Mouse (Mus musculus) Patski (cell line): ENCODE data around the gene Ext2. TPM values are rescaled to one million over a fixed set of nuclear protein-coding genes. Genes with fewer than 3 reads are reported as not detected.

Experiments used
- ATAC-seq: fragments of 100-300 bp; one replicate; pipeline ENCODE4 v1.8.0; 2021
- CTCF ChIA-PET: fragments of 350-600 bp; sonication (Branson Sonifier 250); formaldehyde crosslinking; loops from one replicate; lab custom pipeline; 2022; ENCODE audit warnings: inconsistent platforms; lab: Charles Lee
- POLR2A ChIA-PET: fragments of 350-600 bp; sonication (Branson Sonifier 250); formaldehyde crosslinking; loops from one replicate; lab custom pipeline; 2022; ENCODE audit warnings: antibody characterized with exemption, inconsistent platforms; lab: Charles Lee
- DNase-seq: peaks from one replicate; pipeline ENCODE4 v3.0.0-alpha.2; 2011; ENCODE audit warnings: low read depth, low spot score
- H3K27me3 ChIP-seq: fragments of 371-371 bp; one replicate; pipeline ENCODE4 v1.5.1; 2021
- CTCF ChIP-seq: fragments of 100-300 bp; IDR thresholded peaks from one replicate; pipeline ENCODE4 v1.5.1; 2021
- in situ Hi-C: fragments of 300-500 bp; cut with MboI; formaldehyde crosslinking; loops from 3 replicates; pipeline ENCODE4 v1.11.1; 2018; ENCODE audit warnings: low pct_unique_long_range_greater_than_20kb, mixed read lengths
- polyA plus RNA-seq: library from polyadenylated mRNA; unstranded; gene quantifications from one replicate; pipeline ENCODE4 v1.2.3, GENCODE M21; 2021

The Ext2 gene
- polyA plus RNA-seq, 1 experiment from 2014 or later = 196 TPM

- no peak for TF ChIP-seq CTCF
- ChIA-PET POLR2A (no interaction called here), CTCF (no interaction called here)
- in situ Hi-C loops = loop anchor here (10.0 to 25.0 kb wide), 2 partner anchors 119 to 453 kb away; no protein-coding TSS in a partner anchor
- DNase-seq (no peak), ATAC-seq (no peak)
- no peaks in the 10 kb centered on the region for H3K27me3 ChIP-seq
Observed at GRCm38 (mm10) chr2:93665472-93665871, 156.9 kb downstream of the Ext2 start.

GRCm38 (mm10) chr2:93662240-93662865 lies 160.0 kb downstream of the Ext2 start:
- H3K27me3 ChIP-seq = no peaks in the 10 kb centered on the region
- POLR2A ChIA-PET = interaction anchor here (0.6 kb wide), 1 partner anchor 70 kb away, joined by 4 read pairs; no protein-coding TSS in a partner anchor
- CTCF ChIA-PET = no interaction called here
- ATAC-seq (no peak), DNase-seq (no peak)
- TF ChIP-seq CTCF = no peak
- in situ Hi-C loops = loop anchor here (10.0 to 25.0 kb wide), 2 partner anchors 122 to 450 kb away; no protein-coding TSS in a partner anchor

DNA sequence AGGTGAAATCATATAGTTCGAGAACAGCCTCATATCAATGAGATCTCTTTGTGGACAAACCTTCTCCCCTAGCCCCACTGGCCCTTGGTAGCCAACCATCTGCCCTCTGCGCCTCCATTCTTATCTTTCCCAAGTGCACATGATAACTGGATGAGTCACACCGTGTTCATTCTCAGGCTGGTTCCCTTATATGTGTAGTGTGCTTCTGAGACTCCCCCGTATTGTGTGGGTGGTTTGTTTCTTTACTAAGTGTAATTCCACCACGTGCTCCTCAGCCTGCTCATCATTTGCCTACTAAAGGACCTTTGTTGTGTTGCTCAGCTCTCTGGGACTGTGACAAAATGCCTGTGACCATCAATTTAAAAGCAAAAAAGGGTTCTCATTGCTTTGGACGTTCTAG lies 161.3 kb downstream of the Ext2 start:
- in situ Hi-C loops = loop anchor here (10.0 to 25.0 kb wide), 2 partner anchors 124 to 449 kb away; no protein-coding TSS in a partner anchor
- no peak for TF ChIP-seq CTCF
- ATAC-seq (no peak), DNase-seq (no peak)
- H3K27me3 ChIP-seq = no peaks in the 10 kb centered on the region
- CTCF ChIA-PET = no interaction called here
- POLR2A ChIA-PET = no interaction called here

DNA sequence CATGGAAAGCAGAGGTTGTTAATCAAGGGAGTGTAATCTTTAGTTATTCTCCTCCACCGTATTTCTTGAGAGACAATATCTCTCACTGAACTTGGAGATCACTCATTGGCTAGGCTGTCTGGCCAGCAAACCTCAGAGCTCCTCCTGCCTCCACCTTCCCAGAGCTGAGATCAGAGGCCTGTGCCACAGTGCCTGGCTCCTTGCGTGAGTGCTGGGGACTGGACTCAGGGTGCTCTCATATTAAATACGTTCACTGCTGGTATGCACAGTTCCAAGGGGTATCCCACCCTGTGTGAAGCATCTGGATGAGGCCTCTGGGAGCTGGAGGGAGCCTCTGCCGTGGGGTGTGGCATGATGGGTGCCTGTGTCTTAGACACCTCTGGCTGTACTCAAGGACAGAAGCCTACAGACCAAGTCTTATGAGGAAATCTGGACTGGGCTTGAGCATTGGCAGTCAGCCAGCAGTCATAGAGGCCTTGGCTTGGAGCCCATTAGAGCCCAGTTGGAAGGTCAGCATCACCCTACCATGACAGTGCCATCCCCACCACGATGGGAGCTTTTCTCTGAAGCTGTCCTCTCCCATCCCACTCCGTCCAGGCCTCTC lies 162.6 kb downstream of the Ext2 start:
- DNase-seq = no peak
- CTCF ChIA-PET = interaction anchor here (1.1 kb wide), 1 partner anchor 189 kb away, joined by 3 read pairs; no protein-coding TSS in a partner anchor
- in situ Hi-C loops = loop anchor here (5.0 to 25.0 kb wide), 3 partner anchors 125 to 448 kb away; no protein-coding TSS in a partner anchor
- POLR2A ChIA-PET = no interaction called here
- no peak for TF ChIP-seq CTCF
- no peak for ATAC-seq
- H3K27me3 ChIP-seq = no peaks in the 10 kb centered on the region

DNA sequence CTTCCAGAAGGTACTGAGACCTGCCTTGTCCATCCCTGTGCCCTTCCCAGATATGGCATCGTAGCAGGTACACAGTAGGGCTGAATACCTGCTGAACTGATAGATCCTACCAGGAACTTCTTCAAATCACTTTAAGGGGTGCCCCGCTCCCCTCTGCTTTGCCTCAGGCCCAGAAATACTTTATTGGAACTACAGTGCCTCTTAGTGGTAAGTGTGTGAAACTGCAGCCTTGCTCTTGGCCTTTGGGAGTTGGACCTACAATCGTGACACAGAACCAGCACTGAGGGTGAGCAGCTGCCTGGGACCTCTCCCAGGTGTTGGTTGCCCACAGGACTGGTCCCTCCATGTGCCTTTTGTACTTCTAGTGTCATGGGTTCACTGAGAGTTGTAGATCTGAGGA lies 163.4 kb downstream of the Ext2 start:
- ChIA-PET CTCF (no interaction called here), POLR2A (no interaction called here)
- H3K27me3 ChIP-seq = peaks cover 3% of the 10 kb centered on the region
- DNase-seq (no peak), ATAC-seq (no peak)
- in situ Hi-C loops = loop anchor here (5.0 to 25.0 kb wide), 2 partner anchors 182 to 447 kb away; no protein-coding TSS in a partner anchor
- peak; percentile 82 for TF ChIP-seq CTCF

GRCm38 (mm10) chr2:93654336-93655055 lies 167.9 kb downstream of the Ext2 start:
- DNase-seq (no peak), ATAC-seq (no peak)
- in situ Hi-C loops = loop anchor here (5.0 to 25.0 kb wide), 2 partner anchors 177 to 442 kb away; no protein-coding TSS in a partner anchor
- POLR2A ChIA-PET = no interaction called here
- CTCF ChIA-PET = no interaction called here
- peaks cover 38% of the 10 kb centered on the region for H3K27me3 ChIP-seq
- TF ChIP-seq CTCF = no peak

DNA sequence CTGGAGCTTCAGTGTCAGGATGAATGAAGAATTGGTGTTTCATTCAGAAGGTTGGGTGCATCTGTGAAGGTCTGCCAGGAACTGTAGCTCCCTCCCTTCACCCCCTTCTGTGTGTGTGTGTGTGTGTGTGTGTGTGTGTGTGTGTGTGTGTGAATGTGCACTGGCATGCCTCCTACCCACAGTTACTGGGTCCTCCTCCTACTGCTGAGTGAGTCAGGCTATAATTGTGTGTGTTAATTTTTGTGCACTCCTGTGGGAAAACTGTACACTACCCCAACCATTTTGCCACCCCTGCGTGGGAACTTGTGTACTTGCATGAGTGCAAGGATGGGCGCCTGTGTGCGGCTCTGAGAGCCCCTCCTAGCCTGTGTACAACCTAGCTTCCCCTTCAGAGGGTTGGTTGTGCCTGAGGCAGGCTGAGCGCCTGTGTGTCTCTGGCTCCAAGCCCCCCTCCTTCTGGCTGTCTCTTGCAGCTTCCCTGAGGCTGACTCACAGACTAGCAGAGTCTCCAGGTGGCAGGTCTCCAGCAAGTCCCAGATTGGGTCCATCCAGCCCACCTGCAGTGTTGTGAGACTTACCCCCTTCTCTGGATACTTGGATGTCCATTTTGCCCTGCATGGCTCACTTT lies 173.0 kb downstream of the Ext2 start:
- TF ChIP-seq CTCF = no peak
- DNase-seq (no peak), ATAC-seq (no peak)
- ChIA-PET POLR2A (interaction anchor here (0.7 kb wide), 1 partner anchor 37 kb away, joined by 3 read pairs; no protein-coding TSS in a partner anchor), CTCF (interaction anchor here (0.6 kb wide), 1 partner anchor 739 kb away, joined by 3 read pairs; no protein-coding TSS in a partner anchor)
- in situ Hi-C loops = no loop called here
- peaks cover 68% of the 10 kb centered on the region for H3K27me3 ChIP-seq

DNA sequence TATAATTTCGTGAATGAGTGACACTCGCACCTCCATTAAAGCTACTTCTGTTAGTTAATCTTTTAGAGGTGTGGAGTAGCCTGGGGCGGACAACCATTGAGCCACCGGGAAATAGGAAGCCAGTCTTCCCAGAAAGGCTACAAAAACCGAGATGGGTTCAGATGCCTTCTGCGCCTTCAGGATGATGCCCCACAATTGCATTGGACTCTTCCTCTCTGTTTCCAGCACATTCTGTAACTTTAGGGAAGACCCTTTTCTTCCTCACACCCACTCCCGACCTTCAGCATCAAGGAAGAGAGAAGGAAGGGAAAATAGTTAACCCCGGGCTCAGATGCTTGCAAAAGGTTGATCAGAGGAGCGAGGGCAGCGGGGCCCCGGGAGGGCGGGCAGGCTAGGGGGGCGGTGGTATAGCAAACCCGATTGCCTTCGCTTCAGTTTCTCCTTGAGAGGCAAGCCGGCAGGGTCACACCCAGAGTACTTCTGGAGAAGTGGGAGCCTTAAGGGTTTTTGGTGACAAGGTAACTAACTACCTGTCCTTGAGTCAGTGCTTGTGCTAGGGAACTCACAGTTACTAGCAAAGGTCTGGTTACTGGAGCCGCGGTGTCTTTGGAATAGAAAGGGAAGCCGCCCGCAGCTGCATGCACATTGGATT lies 174.3 kb downstream of the Ext2 start:
- no peak for TF ChIP-seq CTCF
- CTCF ChIA-PET = no interaction called here
- in situ Hi-C loops = no loop called here
- POLR2A ChIA-PET = interaction anchor here (1.2 kb wide), 1 partner anchor 12 kb away, joined by 3 read pairs; no protein-coding TSS in a partner anchor
- H3K27me3 ChIP-seq = peaks cover 66% of the 10 kb centered on the region
- no peak for DNase-seq
- ATAC-seq = no peak

DNA sequence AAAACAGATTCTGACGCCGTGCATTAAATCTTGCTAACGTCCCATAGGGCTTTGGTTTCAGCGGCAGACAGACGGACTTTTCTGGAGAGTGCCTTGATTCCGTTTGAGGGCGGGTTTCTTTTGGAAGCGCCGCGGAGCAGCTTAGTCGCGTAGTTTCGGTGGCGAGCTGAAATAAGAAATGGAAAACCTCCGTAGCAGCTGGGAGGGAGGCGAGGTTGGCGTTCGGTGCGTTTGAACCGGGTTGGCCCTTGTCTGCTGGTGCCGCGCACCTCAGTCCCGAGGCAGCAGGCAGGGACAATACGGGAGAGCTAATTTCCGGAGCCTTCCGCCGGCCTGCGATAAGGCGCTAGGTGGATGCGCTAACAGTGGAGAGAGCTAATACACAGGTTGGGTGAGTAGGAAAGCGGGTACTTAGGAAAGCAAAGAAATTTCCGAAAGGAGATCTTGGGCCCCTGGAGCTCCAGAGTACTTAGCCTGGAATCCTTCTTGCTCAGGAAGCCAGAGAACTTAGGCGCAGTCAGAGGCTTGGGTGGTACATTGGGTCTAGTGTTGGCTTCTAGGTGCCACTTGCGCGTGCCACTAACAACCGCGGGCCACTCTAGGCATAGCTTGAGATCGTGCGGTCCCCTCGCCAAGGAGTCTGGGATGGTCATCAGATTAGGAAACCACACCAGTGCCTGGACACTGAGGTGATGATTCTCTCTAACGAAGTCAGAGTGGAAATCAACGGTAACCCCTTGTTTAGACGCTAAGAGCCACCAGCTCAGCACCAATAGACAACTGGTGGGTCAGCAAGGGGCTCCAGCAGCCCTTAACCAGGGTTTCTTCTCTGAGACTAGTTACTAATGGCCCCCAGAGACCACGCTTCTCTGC lies 175.1 kb downstream of the Ext2 start:
- TF ChIP-seq CTCF = no peak
- no peak for DNase-seq

More for the DNA sequence above, 175.1 kb downstream of the Ext2 start:
- peaks cover 65% of the 10 kb centered on the region for H3K27me3 ChIP-seq
- ATAC-seq = no peak
- POLR2A ChIA-PET = interaction anchor here (1.2 kb wide), 1 partner anchor 11 kb away, joined by 3 read pairs; no protein-coding TSS in a partner anchor
- in situ Hi-C loops = no loop called here
- CTCF ChIA-PET = no interaction called here
